Mouse (Mus musculus): ENCODE measurements around the gene P4hb.

P4hb gene

DNA sequence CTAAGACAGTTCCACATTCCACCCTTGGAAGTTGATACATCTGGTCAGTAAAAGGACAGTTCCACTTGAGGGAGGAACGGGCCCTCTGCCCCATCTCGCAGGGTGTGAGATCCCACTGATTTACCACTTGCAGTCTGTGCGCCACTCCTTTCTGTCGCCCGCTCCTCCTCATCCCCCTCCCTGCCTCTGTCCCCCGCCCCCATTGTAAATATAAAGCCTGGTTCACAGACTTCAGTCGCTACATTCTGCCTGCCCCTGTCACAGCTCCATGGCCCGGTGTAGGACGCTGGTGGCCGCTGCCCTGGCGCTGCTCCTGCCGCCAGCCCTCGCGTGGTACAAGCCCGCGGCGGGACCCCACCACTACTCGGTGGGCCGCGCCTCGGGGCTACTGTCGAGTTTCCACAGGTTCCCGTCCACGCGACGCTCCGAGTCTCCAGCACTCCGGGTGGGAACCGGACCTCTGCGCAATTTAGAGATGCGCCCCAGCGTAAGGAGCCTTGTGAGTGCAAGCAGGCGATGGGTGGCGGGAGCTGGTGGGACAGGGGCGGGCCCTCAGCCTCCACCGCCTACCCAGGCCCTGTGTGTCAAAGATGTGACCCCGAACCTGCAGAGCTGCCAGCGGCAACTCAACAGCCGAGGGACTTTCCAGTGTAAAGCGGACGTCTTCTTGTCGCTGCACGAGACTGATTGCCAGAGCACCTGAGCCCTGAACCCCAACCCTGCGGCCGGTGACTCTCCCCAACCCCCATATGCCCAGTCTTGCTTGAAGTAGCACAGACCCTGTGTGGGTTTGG is 35.4 kb upstream of the P4hb start, which contains the start of gene Npb:
Npb (plus strand) TSS at position 237 of the 794 bp plus-strand sequence.
- CTCF ChIA-PET, result interaction anchor here in 3 of 4 experiments (0.7 to 3.1 kb wide), 18 partner anchors 11 to 196 kb away, joined by 3 to 19 read pairs (median 5); partner anchors contain the start of gene Rac3 (in 2 of the 3)
- POLR2A ChIA-PET, result interaction anchor here (0.5 to 28.4 kb wide), 69 partner anchors 9 to 383 kb away, joined by 3 to 947 read pairs (median 5); partner anchors contain the start of genes Mafg (in 4 of the 4), P4hb (in 4 of the 4), Alyref (in 3 of the 4) and Anapc11 (in 3 of the 4)

DNA sequence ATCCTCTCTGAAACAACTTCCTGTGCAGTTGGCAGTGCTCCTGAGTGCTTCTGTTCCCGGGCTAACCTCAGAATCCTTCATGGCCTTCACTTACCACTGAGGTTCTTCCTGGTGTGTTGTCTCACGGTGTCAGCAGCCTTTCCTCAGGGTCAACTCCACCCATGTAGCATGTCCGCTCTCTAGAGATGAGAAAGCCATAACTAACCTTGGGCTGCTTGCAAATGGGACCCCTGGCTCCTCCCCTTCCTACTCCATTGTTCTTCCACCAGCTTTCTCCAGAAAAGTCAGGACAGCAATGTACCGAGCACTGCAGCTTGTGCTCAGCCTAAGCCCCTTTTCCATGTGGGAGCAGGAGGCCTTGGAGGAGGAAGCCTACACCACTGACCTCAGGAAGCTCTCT is 33.7 kb upstream of the P4hb start:
- ChIA-PET POLR2A (interaction anchor here in 2 of 4 experiments (1.0 to 8.3 kb wide), 14 partner anchors 10 to 117 kb away, joined by 3 to 149 read pairs (median 8); partner anchors contain the start of genes Alyref (in 1 of the 2), Anapc11 (in 1 of the 2), P4hb (in 1 of the 2) and Pcyt2 (in 1 of the 2)), CTCF (interaction anchor here in 1 of 4 experiments (1.1 to 3.1 kb wide), 2 partner anchors 27 to 118 kb away, joined by 3 to 7 read pairs; no protein-coding TSS in a partner anchor)

DNA sequence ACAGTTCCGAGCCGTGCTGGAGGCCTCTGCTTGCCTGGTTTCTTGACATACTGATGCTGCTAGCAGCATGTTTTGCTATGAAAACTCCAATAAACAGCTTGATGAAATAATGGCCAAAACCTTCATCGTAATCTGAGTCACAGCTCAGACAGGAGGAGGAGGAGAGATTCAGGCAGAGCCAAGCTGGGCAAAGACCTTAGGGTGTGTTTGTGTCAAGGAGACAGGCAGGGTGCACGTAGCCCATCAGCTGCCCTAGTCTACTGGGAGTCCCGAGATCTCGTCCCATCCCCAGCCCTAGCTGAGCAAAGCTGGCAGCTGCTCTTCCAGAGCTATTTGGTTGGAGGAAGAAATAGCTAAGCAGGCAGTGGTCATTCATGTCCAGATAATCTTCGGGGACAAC is 32.6 kb upstream of the P4hb start:
- ChIA-PET CTCF (interaction anchor here in 3 of 4 experiments (0.6 to 3.1 kb wide), 4 partner anchors 11 to 117 kb away, joined by 3 to 7 read pairs (median 4); no protein-coding TSS in a partner anchor), POLR2A (interaction anchor here in 3 of 4 experiments (0.6 to 8.3 kb wide), 25 partner anchors 9 to 252 kb away, joined by 3 to 149 read pairs (median 5); partner anchors contain the start of genes P4hb (in 2 of the 3), Alyref (in 1 of the 3), Anapc11 (in 1 of the 3) and Mafg (in 1 of the 3))

DNA sequence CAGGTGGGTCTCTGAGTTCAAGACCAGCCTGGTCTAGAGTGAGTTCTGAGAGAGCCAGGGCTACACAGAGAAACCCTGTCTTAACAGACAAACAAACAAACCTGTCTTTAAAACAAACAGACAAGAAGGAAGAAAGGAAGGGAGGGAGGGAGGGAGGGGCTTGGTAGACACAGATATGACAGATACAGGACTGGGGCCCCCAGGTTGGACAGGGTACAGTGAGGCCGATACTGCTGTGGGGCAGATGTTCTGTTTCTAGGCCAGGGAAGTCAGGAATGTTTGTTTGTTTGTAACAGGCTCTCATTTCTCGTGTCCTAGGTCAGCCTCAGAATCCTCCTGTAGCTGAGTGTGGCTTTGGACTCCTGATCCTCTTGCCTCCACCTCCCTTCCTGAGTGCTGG is 30.5 kb upstream of the P4hb start:
- ChIA-PET CTCF (interaction anchor here in 1 of 4 experiments (0.6 kb wide), 1 partner anchor 333 kb away, joined by 7 read pairs; no protein-coding TSS in a partner anchor), POLR2A (interaction anchor here in 3 of 4 experiments (0.6 to 1.9 kb wide), 10 partner anchors 9 to 41 kb away, joined by 3 to 5 read pairs (median 3); partner anchors contain the start of genes Arhgdia (in 1 of the 3), P4hb (in 1 of the 3) and Pycr1 (in 1 of the 3))

DNA sequence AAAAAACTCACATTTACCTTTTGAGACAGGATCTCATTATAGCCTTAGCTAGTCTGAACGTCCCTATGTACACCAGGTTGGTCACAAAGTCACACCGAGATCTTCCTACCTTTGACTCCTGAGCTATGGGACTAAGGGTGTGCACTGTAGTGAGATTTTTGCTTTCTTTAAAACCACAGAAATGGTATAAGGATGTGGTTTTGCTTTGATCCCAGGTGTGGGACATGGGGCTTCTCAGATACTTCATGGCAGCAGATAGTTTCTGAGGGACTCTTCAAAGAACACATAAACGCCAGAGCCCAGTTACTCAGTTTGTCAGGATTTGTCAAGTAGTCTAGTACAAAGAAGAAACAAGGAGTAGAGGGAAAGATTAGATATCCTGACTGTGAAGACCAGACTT is 27.7 kb upstream of the P4hb start:
- CTCF ChIA-PET, result interaction anchor here in 1 of 4 experiments (0.6 kb wide), 1 partner anchor 16 kb away, joined by 3 read pairs; no protein-coding TSS in a partner anchor
- POLR2A ChIA-PET, result interaction anchor here in 2 of 4 experiments (0.7 to 1.5 kb wide), 4 partner anchors 9 to 1601 kb away, joined by 3 to 5 read pairs (median 3); no protein-coding TSS in a partner anchor

DNA sequence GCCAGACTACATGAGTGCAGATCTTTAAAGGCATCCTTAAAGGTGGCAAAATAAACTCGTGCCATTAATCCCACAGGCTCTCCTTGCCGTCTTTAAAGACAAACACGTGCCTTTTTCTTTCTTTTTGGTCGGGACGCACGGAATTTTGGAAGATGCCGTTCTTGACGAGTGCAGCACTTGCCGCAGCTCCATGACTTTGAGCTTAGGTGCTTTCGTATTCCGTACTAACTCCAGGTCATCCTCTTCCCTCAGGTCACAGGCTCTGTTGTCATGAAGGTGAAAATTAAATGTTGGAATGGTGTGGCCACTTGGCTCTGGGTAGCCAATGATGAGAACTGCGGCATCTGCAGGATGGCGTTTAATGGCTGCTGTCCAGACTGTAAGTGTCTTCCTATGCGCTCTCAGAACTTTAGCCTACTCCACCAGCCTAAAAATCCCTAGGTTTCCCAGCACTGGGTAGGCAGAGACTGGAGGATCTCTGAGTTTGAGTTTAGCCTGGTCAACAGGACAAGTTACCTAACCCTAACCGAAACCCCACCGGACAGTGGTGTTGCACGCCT is 26.0 kb upstream of the P4hb start:
- CTCF ChIA-PET, result no interaction called here
- POLR2A ChIA-PET, result interaction anchor here in 3 of 4 experiments (0.6 to 12.3 kb wide), 16 partner anchors 9 to 348 kb away, joined by 3 to 215 read pairs (median 4); partner anchors contain the start of genes Npb (in 2 of the 3), P4hb (in 2 of the 3), Arhgdia (in 1 of the 3) and Mafg (in 1 of the 3)

DNA sequence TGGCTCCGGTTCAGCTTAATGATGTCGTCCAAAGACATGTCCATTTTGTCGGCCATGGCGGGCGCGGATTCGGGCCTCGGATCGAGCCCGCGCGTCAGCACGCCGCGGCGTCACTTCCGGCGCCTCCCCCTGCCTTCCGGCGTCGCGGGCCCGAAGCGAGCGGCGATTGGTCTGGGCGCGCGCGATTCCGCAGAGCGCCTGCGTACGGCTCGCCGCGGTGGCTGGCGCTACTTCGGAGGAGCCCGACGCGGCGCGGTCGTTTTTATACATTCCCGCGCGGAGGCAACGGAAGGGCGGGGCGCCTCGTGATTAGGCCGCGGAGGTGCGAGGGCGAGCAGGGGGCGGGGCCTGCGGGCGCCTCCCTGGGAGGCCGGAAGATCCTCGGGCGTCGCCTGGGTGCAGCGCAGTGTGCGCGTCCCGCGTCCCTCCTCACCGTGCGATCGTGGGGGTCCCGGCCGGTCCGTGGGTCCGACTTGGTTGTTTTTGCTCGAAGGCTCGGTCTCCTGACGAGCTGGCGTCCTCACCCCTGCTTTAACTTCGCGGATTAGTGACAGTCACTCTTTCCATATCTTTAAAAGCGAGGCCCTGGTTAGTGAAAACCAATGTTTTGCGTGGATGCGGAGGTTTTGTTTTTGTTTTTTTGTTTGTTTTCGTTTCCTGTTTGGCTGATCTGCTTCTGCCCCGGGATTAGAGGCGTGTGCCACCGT is 25.4 kb upstream of the P4hb start, which contains the start of the genes Alyref and Anapc11:
Alyref (minus strand) TSS at position 83 of the 707 bp plus-strand sequence.
Anapc11 (plus strand) TSS at position 139 of the 707 bp plus-strand sequence.
- CTCF ChIA-PET, result interaction anchor here in 1 of 4 experiments (1.5 kb wide), 1 partner anchor 19 kb away, joined by 6 read pairs; no protein-coding TSS in a partner anchor
- POLR2A ChIA-PET, result interaction anchor here (0.5 to 12.3 kb wide), 37 partner anchors 8 to 1687 kb away, joined by 3 to 215 read pairs (median 4); partner anchors contain the start of genes P4hb (in 3 of the 4), Mafg (in 2 of the 4), Npb (in 2 of the 4) and Arhgdia (in 1 of the 4)

DNA sequence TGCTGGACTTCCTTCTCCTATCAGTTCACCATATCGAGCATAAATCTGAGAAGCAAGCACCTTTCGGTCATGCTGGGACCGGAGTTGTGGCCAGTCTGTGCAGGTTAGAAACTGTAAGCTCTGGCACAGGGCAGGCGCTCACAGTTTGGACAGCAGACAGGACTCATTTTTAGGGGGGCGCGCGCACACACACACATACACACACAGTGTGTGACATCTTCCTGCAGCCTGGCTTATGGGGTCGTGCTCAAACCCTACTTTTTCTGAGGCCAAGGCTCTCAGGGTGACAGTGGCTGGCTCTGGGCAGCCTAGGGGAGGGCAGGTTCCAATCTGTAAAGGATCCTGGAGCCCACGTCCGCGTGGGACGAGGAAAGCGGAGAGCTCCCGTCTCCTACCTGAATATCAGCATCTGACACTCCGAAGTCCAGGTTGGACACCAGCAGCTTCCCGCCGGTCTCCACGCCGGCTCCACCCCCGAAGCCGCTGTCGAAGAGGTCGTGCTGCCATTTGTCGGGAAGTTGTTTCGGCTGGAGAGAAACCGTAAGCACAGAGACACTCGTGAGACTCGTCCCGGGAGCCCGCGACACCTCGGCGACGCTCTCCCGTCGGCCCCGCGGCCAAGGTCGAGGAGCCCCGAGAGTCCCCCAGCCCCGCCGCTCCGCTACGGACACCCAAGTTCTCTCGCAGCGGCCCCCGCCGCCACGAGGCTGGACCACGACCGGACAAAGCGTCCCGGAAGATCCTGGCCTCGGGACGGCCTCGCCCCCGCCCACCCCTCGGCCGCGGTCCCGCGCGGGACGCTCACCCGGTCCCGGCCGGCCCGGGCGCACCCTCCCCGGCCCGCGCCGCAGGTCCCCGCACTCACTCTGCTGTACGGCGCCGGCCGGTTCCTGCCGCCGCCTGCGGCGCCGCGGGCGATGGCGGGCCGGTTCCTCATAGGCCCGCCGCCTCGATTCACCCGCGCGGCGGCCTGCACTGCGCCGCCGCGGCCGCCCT is 24.5 kb upstream of the P4hb start:
- ChIA-PET POLR2A (interaction anchor here (0.5 to 12.3 kb wide), 45 partner anchors 9 to 550 kb away, joined by 3 to 215 read pairs (median 5); partner anchors contain the start of genes P4hb (in 3 of the 4), Mafg (in 2 of the 4), Npb (in 2 of the 4) and Arl16 (in 1 of the 4)), CTCF (interaction anchor here in 2 of 4 experiments (0.9 to 1.5 kb wide), 4 partner anchors 12 to 18 kb away, joined by 3 to 6 read pairs (median 4); no protein-coding TSS in a partner anchor)

DNA sequence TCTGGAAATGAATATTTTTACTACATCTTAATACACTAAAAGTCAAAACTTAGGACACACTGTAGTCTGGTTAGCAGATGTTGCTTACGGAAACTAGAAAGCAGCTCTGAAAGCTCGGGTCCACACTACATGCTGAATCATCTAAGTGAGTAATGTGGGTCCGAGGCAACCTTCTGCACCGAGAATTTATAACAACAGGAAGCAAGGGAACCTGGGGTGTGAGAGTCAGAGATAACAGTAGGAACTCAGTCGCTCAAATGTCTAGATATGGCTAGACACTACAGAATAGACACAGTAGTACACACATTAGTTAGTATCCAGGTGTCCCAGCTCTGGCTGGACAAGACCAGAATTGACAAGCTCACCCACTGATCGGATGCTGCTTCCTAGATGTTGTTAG is 15.5 kb upstream of the P4hb start:
- ChIA-PET POLR2A (interaction anchor here in 2 of 4 experiments (0.9 to 12.3 kb wide), 11 partner anchors 6 to 133 kb away, joined by 3 to 215 read pairs (median 7); partner anchors contain the start of genes P4hb (in 2 of the 2), Alyref (in 1 of the 2), Anapc11 (in 1 of the 2) and Npb (in 1 of the 2)), CTCF (interaction anchor here in 1 of 4 experiments (0.7 to 2.2 kb wide), 2 partner anchors 9 to 12 kb away, joined by 4 to 7 read pairs; no protein-coding TSS in a partner anchor)

DNA sequence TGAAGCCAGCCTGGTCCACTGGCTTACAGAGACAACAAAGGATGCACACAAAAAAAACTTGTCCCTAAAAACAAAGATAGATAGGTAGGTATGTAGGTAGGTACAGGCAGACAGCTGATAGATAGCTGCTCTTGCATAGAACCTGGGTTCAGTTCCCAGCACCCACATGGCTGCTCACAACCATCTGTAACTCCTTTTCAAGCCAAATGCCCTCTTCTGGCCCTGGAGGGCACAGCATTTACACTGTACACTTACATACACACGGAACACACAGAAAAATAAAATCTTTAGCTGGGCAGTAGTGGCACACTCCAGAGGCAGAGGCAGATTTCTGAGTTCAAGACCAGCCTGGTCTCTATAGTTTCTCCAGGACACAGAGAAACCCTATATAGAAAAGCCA is 10.9 kb upstream of the P4hb start:
- ChIA-PET CTCF (interaction anchor here in 2 of 4 experiments (0.6 to 1.3 kb wide), 7 partner anchors 11 to 72 kb away, joined by 3 read pairs; partner anchors contain the start of gene P4hb (in 1 of the 2)), POLR2A (interaction anchor here in 2 of 4 experiments (0.8 to 10.1 kb wide), 13 partner anchors 10 to 94 kb away, joined by 3 to 112 read pairs (median 9); partner anchors contain the start of genes Mafg (in 2 of the 2), P4hb (in 2 of the 2), Alyref (in 1 of the 2) and Anapc11 (in 1 of the 2))

DNA sequence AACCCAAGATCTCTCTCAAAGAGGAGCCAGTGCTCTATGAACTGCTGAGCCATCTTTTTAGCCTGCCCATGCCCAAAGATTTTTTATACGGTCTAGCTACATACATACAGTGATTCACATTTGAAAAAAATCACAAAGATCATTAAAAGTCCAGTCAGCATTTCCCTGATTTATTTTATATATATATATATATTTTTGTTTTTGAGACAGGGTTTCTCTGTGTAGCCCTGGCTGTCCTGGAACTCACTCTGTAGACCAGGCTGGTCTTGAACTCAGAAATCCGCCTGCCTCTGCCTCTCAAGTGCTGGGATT is 9.9 kb upstream of the P4hb start:
- ChIA-PET POLR2A (interaction anchor here (0.6 to 10.1 kb wide), 56 partner anchors 8 to 368 kb away, joined by 3 to 112 read pairs (median 5); partner anchors contain the start of genes P4hb (in 3 of the 4), Alyref (in 2 of the 4), Anapc11 (in 2 of the 4) and Mafg (in 2 of the 4)), CTCF (interaction anchor here in 3 of 4 experiments (0.5 to 1.9 kb wide), 17 partner anchors 10 to 398 kb away, joined by 3 to 18 read pairs (median 4); partner anchors contain the start of genes Cenpx (in 1 of the 3), Lrrc45 (in 1 of the 3), P4hb (in 1 of the 3) and Pcyt2 (in 1 of the 3))

DNA sequence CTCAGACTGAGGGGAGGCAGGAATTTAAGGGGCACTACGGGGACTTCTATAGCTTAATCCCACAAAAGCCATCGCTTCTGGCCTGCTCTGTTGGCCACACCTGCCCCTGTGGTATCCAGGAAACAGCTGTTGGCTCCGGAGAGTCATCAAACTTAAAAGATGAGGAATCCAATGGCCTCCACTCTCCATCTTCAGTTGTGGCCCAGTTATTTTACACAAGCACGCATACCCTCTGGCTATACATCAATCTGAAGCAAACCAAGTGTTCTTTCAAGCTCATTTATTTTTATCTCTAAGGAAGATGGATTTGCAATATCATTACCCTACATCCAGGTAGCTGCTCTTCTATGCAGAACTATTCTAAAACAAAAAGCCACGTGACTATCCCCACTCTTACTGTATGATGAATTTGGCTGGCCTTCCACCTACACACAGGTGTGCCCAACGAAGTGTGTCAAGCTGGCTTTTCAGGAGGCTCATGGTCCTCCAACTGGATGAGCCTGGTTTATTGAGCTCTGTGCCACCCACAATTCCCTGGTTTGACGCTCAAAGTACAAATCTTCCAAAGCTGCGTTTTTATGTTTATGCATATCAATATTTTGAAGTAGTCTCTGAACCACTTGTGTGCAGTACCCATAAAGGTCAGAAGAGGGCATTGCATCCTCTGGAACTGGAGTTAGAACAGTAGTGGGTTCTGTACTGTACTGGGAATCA is 9.4 kb upstream of the P4hb start:
- CTCF ChIA-PET, result interaction anchor here (0.5 to 1.9 kb wide), 27 partner anchors 9 to 398 kb away, joined by 3 to 18 read pairs (median 4); partner anchors contain the start of genes P4hb (in 2 of the 4), Cenpx (in 1 of the 4), Lrrc45 (in 1 of the 4) and Pcyt2 (in 1 of the 4)

DNA sequence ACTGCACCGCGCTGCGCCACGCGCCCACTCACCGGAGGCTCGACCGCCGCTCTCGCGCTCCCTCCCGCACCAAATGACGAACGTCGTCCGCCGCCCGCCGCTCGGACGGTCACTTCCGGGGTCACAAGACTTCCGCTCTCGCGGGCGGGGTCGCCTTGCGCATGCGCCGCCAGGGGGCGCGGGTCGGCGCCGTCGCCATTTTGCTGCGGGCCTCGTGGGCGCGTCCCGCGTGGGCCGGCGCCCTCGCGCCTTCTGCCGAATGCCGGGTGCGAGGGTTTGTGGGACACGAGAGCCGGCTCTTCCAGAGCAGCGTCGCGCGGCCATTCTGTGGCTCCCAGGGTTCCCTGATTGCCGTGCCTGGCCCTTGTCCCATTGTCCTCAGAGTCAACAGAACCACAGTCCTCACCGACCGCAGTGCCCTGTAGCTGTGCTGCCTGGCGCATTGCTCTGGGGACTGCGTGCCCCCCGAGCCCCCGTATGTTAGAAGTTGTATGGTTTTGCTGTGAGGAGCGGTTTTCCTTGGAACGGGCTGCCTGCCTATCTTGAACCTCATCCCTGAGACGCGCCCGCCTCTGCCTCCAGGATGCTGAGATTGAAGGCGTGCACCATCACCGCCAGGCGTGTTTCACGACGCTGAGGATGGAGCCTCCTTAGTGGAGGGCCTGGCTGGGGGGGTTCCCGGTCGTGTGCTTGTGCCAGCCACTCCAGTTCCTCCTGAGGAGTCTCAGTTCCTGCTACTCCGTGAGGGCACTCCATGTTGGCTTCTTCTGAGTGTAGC is 8.6 kb upstream of the P4hb start, which contains the start of gene Arhgdia:
Arhgdia (minus strand) TSS at position 135 of the 778 bp plus-strand sequence.
- CTCF ChIA-PET, result interaction anchor here (0.7 to 1.9 kb wide), 21 partner anchors 8 to 195 kb away, joined by 3 to 18 read pairs (median 4); partner anchors contain the start of genes P4hb (in 2 of the 4), Cenpx (in 1 of the 4) and Lrrc45 (in 1 of the 4)

More for the DNA sequence above, 9.4 kb upstream of the P4hb start:
- POLR2A ChIA-PET, result interaction anchor here (0.6 to 10.1 kb wide), 86 partner anchors 8 to 919 kb away, joined by 3 to 112 read pairs (median 4); partner anchors contain the start of genes P4hb (in 3 of the 4), Slc25a10 (in 3 of the 4), Alyref (in 2 of the 4) and Anapc11 (in 2 of the 4)

More for the DNA sequence above, 8.6 kb upstream of the P4hb start, which contains the start of gene Arhgdia:
- POLR2A ChIA-PET, result interaction anchor here (0.5 to 10.1 kb wide), 84 partner anchors 8 to 918 kb away, joined by 3 to 112 read pairs (median 4); partner anchors contain the start of genes P4hb (in 3 of the 4), Slc25a10 (in 3 of the 4), Alyref (in 2 of the 4) and Anapc11 (in 2 of the 4)

Data from embryonic stem cell, embryonic (primary cell).